Mouse (Mus musculus) brain, embryonic 14.5 days (tissue): ENCODE data around the gene Lca5l. TPM values are rescaled to one million over a fixed set of nuclear protein-coding genes. Genes with fewer than 3 reads are reported as not detected.

Source experiments
- DNase-seq: peaks from one replicate; pipeline ENCODE4 v3.0.0-alpha.2; 2011; ENCODE audit warnings: low read depth
- CTCF ChIP-seq: fragments of 200-500 bp; IDR thresholded peaks from 2 replicates; pipeline ENCODE4 v1.5.1; 2012; ENCODE audit warnings: inconsistent platforms, mild to moderate bottlenecking, moderate library complexity, borderline replicate concordance; ENCODE audit not compliant: insufficient read depth, insufficient read length; ENCODE audit errors: extremely low read depth
- POLR2A ChIP-seq: fragments of 200-500 bp; IDR thresholded peaks from 2 replicates; pipeline ENCODE4 v1.6.1; 2012; ENCODE audit warnings: mild to moderate bottlenecking, inconsistent platforms, borderline replicate concordance; ENCODE audit not compliant: poor library complexity, insufficient read depth, insufficient read length, severe bottlenecking; ENCODE audit errors: extremely low read depth
- polyA plus RNA-seq: library from polyadenylated mRNA; depleted of rRNA; stranded (reverse); fragments of >200 nt; gene quantifications from 2 replicates; pipeline ENCODE4 v1.2.3, GENCODE M21; 2012

The Lca5l gene
- polyA plus RNA-seq, 1 experiment: 2.8 TPM

DNA sequence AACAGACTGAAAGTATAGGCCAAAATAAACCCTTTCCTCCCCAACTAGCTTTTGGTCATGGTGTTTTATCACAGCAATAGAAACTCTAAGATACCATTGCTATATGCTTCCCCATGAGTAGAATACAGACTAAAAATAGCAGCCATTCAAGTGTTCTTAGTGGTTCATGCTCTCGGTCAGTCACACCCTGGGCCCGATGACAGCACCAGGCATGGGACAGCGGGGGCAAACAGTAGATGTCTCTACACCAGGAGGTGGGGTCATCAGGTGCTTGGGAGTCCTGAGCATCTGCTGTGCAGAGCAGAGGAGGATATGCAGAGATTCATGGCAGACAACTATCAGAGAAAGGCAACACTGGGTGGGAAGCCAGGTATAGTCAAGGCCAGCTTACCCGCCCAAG is 21.0 kb upstream of the Lca5l start:
- no peak for DNase-seq
- TF ChIP-seq CTCF (no peak), POLR2A (no peak)

DNA sequence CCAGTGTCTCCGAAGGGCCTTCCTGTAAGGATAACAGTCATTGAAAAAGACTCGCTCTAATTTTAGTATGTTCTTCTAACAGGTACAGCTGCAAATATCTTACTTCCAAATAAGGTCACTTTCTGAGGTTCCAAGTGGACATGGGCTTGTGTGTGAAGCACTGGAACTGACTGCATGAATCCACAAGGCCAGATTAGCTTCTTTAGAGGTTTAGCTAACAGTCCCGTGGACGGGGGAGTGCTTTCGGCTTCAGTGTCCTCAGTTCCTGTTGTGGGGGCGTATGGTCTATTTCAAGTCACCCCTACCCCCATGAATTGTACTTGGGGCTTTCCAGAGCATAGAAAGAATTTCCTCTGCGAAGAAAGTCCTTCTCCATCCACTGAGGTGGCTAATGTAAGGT is 18.8 kb upstream of the Lca5l start:
- no peak for DNase-seq
- TF ChIP-seq POLR2A (no peak), CTCF (no peak)

GRCm38 (mm10) chr16:96209789-96210188 is 17.7 kb upstream of the Lca5l start:
- TF ChIP-seq CTCF (no peak), POLR2A (no peak)
- DNase-seq: no peak

DNA sequence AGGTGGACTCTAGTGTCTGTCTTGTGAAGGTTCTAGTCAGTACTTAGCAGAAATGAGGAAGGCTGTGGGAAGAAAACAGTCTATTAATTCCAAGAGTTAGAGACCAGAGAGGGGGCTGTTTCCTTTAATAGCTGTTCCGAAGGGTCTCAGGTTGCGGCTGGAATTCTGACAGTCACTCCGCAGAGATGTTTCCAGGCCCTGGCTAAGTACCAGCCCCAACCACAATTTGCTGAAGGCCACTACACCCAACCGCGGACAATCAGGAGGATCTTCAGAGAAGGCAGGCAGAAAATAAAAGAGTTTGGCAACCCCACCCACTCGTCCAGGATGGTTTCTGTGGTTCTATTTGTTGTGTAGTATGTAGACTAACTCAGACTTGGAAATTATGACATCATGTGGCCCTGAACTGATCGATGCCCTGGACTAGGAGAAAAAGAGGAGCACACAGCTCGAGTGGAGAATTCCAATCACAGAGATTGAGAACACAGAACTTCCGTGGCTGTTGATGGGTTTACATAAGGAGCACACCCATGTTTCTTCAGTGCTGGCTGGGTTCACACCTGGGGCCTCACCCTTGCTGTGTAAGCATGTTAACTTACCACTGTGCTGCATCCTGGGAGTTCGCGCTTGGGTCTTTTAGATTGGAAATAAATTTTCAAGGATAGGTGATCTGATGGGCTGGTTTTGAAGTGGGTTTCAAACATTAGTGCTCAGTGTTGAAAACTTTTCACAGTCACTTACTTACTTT is 9.6 kb upstream of the Lca5l start:
- no peak for TF ChIP-seq POLR2A
- TF ChIP-seq CTCF: no peak
- no peak for DNase-seq

DNA sequence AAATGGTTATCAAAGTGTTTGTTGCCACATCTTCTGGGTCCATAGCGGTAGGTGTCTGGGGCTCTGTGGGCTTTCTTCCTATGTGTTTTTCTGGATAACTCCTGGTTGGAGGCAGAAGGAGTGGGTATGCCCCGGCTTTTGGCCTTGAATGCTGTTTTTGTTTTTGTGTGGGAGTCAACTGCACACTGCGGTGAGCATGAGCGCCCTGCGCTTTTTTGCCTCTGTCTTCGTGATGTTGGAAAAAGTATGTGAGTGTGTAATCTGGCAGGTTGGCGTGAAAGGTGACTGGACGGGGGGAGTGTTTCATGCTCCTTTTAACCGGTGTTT is 8.6 kb upstream of the Lca5l start:
- no peak for DNase-seq
- no peak for TF ChIP-seq POLR2A
- TF ChIP-seq CTCF: no peak

- TF ChIP-seq POLR2A (no peak), CTCF (no peak)
- peak; percentile 55 for DNase-seq
Measured at GRCm38 (mm10) chr16:96199913-96200701, 8.0 kb upstream of the Lca5l start, which contains the start of gene Sh3bgr. Gene Sh3bgr, plus strand, starts transcription at chr16:96200450.

- TF ChIP-seq POLR2A: no peak
- no peak for TF ChIP-seq CTCF
- no peak for DNase-seq
Measured at GRCm38 (mm10) chr16:96187619-96188018, 4.5 kb downstream of the Lca5l start.

DNA sequence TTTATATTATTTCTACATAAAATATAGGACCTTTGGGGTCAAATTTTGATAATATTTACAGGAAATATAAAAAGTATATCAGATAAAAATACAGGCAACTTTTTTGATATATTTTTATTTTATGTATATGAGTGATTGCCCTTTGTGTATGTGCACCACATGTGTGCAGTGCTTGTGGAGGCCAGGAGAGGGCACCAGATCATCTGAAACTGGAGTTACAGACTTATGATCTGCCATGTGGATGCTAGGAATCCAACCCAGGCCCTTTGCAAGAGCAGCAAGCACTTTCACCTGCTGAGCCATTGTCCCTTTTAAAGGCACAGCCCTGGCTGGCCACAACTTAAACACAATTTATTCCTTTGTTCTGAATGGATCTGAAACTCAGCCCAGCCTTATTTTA is 12.9 kb downstream of the Lca5l start:
- DNase-seq: no peak
- TF ChIP-seq POLR2A: no peak
- TF ChIP-seq CTCF: no peak

GRCm38 (mm10) chr16:96175399-96175798 is 16.7 kb downstream of the Lca5l start:
- peak; percentile 40 for DNase-seq
- TF ChIP-seq CTCF: no peak
- no peak for TF ChIP-seq POLR2A

DNA sequence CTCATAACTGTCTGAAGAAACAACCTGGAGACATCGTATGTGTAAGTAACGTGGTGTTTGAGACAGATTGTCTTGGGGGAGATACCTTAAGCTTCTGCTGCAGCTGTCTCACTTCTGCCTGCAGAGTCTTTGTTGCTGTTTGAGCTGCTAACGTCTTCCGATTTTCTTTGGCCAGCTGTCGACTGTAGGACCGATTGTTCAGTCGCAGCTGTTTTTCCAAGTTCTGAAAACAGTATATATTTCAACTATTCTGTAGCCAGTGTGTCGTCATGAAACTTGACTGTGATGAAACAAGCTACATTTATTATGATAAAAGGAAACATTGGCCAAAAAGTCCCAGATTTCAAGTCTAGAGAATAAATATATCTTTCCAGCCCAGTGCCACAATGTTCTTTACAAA is 18.4 kb downstream of the Lca5l start:
- no peak for TF ChIP-seq POLR2A
- no peak for TF ChIP-seq CTCF

DNA sequence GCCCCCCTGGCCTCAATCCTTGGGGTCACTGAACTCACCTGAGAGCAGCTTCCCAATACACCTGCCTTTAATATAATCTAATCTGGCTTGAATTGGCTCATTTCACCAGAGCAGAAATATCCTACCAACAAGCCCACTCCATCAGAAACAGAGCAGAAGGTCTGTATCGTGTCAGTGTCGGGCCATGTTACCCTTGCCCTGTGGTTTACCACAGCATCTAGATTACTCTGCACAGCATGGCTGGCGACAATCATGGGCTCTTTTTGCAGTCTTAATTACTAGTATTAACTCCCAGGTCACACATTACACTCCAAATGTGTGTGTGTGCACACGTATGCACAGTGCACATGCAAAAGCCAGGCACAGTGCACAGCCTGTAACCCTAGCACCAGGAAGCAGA is 23.2 kb downstream of the Lca5l start:
- TF ChIP-seq POLR2A: no peak
- TF ChIP-seq CTCF: no peak
- DNase-seq: no peak

More for the DNA sequence above, 18.4 kb downstream of the Lca5l start:
- DNase-seq: no peak
